Mouse (Mus musculus): ENCODE results near the gene Tenm4. TPM values are rescaled to one million over a fixed set of nuclear protein-coding genes. Genes with fewer than 3 reads are reported as not detected.

Tenm4 gene
- polyA plus RNA-seq, 1 experiment from 2014 or later = 28.1 TPM

- H3K9ac ChIP-seq (replicated peaks; ENCODE audit: low read length) = no peak overlapping the region
- no peaks in the 10 kb centered on the region for H3K9me3 ChIP-seq (replicated peaks; ENCODE audit: control insufficient read depth, low read length)
- H3K4me1 ChIP-seq (ENCODE audit: control insufficient read depth, insufficient read depth, low read length) = no peaks in the 10 kb centered on the region
- no peaks in the 10 kb centered on the region for H3K27me3 ChIP-seq (ENCODE audit: control insufficient read depth, insufficient read depth, low read length)
- WGBS = 60% methylated on average over 6 of the region's 6 CpGs
- ATAC-seq (replicated peaks; ENCODE audit: insufficient number of reproducible peaks, low FRiP score, low TSS enrichment, low read depth) (no peak), DNase-seq (ENCODE audit: low spot score) (no peak)
- H3K36me3 ChIP-seq (replicated peaks; ENCODE audit: control insufficient read depth, insufficient read depth, low read depth, low read length) = no peaks in the 10 kb centered on the region
- H3K27ac ChIP-seq (replicated peaks; ENCODE audit: low read depth, low read length) = no peak overlapping the region
- no peak overlapping the region for H3K4me2 ChIP-seq (ENCODE audit: low read depth, low read length)
- H3K4me3 ChIP-seq (ENCODE audit: low read depth, low read length) = no peak overlapping the region
Observed at GRCm38 (mm10) chr7:96582752-96583151, 411.7 kb downstream of the Tenm4 start.

- Histone ChIP-seq H3K36me3 (replicated peaks; ENCODE audit: control insufficient read depth, insufficient read depth, low read depth, low read length) (no peaks in the 10 kb centered on the region), H3K9ac (replicated peaks; ENCODE audit: low read length) (no peak overlapping the region), H3K27me3 (ENCODE audit: control insufficient read depth, insufficient read depth, low read length) (no peaks in the 10 kb centered on the region), H3K27ac (replicated peaks; ENCODE audit: low read depth, low read length) (no peak overlapping the region), H3K4me3 (ENCODE audit: low read depth, low read length) (no peak overlapping the region), H3K4me2 (ENCODE audit: low read depth, low read length) (no peak overlapping the region), H3K9me3 (replicated peaks; ENCODE audit: control insufficient read depth, low read length) (no peaks in the 10 kb centered on the region), H3K4me1 (ENCODE audit: control insufficient read depth, insufficient read depth, low read length) (no peaks in the 10 kb centered on the region)
- DNase-seq (ENCODE audit: low spot score) = no peak
- no peak for ATAC-seq (replicated peaks; ENCODE audit: insufficient number of reproducible peaks, low FRiP score, low TSS enrichment, low read depth)
Observed at GRCm38 (mm10) chr7:96587403-96587802, 416.4 kb downstream of the Tenm4 start.

- ATAC-seq (replicated peaks; ENCODE audit: insufficient number of reproducible peaks, low FRiP score, low TSS enrichment, low read depth) (no peak), DNase-seq (ENCODE audit: low spot score) (no peak)
- no peaks in the 10 kb centered on the region for H3K4me1 ChIP-seq (ENCODE audit: control insufficient read depth, insufficient read depth, low read length)
- no peaks in the 10 kb centered on the region for H3K36me3 ChIP-seq (replicated peaks; ENCODE audit: control insufficient read depth, insufficient read depth, low read depth, low read length)
- no peak overlapping the region for H3K27ac ChIP-seq (replicated peaks; ENCODE audit: low read depth, low read length)
- H3K4me2 ChIP-seq (ENCODE audit: low read depth, low read length) = no peak overlapping the region
- no peaks in the 10 kb centered on the region for H3K9me3 ChIP-seq (replicated peaks; ENCODE audit: control insufficient read depth, low read length)
- no peaks in the 10 kb centered on the region for H3K27me3 ChIP-seq (ENCODE audit: control insufficient read depth, insufficient read depth, low read length)
- no peak overlapping the region for H3K4me3 ChIP-seq (ENCODE audit: low read depth, low read length)
- WGBS = 90% methylated on average over 6 of the region's 6 CpGs
- no peak overlapping the region for H3K9ac ChIP-seq (replicated peaks; ENCODE audit: low read length)
Observed at GRCm38 (mm10) chr7:96588567-96588966, 417.5 kb downstream of the Tenm4 start.

- Histone ChIP-seq H3K27me3 (ENCODE audit: control insufficient read depth, insufficient read depth, low read length) (no peaks in the 10 kb centered on the region), H3K4me2 (ENCODE audit: low read depth, low read length) (no peak overlapping the region), H3K4me1 (ENCODE audit: control insufficient read depth, insufficient read depth, low read length) (no peaks in the 10 kb centered on the region), H3K4me3 (ENCODE audit: low read depth, low read length) (no peak overlapping the region), H3K9ac (replicated peaks; ENCODE audit: low read length) (no peak overlapping the region), H3K9me3 (replicated peaks; ENCODE audit: control insufficient read depth, low read length) (no peaks in the 10 kb centered on the region), H3K27ac (replicated peaks; ENCODE audit: low read depth, low read length) (no peak overlapping the region), H3K36me3 (replicated peaks; ENCODE audit: control insufficient read depth, insufficient read depth, low read depth, low read length) (no peaks in the 10 kb centered on the region)
- DNase-seq (ENCODE audit: low spot score) (no peak), ATAC-seq (replicated peaks; ENCODE audit: insufficient number of reproducible peaks, low FRiP score, low TSS enrichment, low read depth) (no peak)
- WGBS = 80% methylated on average over 9 of the region's 9 CpGs
Observed at GRCm38 (mm10) chr7:96595535-96596295, 424.7 kb downstream of the Tenm4 start.

- 22% methylated on average over 9 of the region's 9 CpGs for WGBS
- Histone ChIP-seq H3K4me2 (ENCODE audit: low read depth, low read length) (no peak overlapping the region), H3K9me3 (replicated peaks; ENCODE audit: control insufficient read depth, low read length) (no peaks in the 10 kb centered on the region), H3K27me3 (ENCODE audit: control insufficient read depth, insufficient read depth, low read length) (no peaks in the 10 kb centered on the region), H3K36me3 (replicated peaks; ENCODE audit: control insufficient read depth, insufficient read depth, low read depth, low read length) (no peaks in the 10 kb centered on the region), H3K4me1 (ENCODE audit: control insufficient read depth, insufficient read depth, low read length) (no peaks in the 10 kb centered on the region), H3K4me3 (ENCODE audit: low read depth, low read length) (no peak overlapping the region), H3K27ac (replicated peaks; ENCODE audit: low read depth, low read length) (peak overlapping the region; percentile 31), H3K9ac (replicated peaks; ENCODE audit: low read length) (no peak overlapping the region)
- ATAC-seq (replicated peaks; ENCODE audit: insufficient number of reproducible peaks, low FRiP score, low TSS enrichment, low read depth) = 0 out of 2 replicates have a peak, but pooled peaks have one; percentile 54
- peak; percentile 82 for DNase-seq (ENCODE audit: low spot score)
Observed at GRCm38 (mm10) chr7:96596402-96597195, 425.6 kb downstream of the Tenm4 start.

GRCm38 (mm10) chr7:96597871-96598270, 426.8 kb downstream of the Tenm4 start:
- Histone ChIP-seq H3K27ac (replicated peaks; ENCODE audit: low read depth, low read length) (peak overlapping the region; percentile 36; the same call in 1 of the 2 replicates), H3K36me3 (replicated peaks; ENCODE audit: control insufficient read depth, insufficient read depth, low read depth, low read length) (no peaks in the 10 kb centered on the region), H3K4me2 (ENCODE audit: low read depth, low read length) (no peak overlapping the region), H3K27me3 (ENCODE audit: control insufficient read depth, insufficient read depth, low read length) (no peaks in the 10 kb centered on the region), H3K4me3 (ENCODE audit: low read depth, low read length) (no peak overlapping the region), H3K9me3 (replicated peaks; ENCODE audit: control insufficient read depth, low read length) (no peaks in the 10 kb centered on the region), H3K9ac (replicated peaks; ENCODE audit: low read length) (no peak overlapping the region), H3K4me1 (ENCODE audit: control insufficient read depth, insufficient read depth, low read length) (no peaks in the 10 kb centered on the region)
- DNase-seq (ENCODE audit: low spot score) (no peak), ATAC-seq (replicated peaks; ENCODE audit: insufficient number of reproducible peaks, low FRiP score, low TSS enrichment, low read depth) (no peak)
- WGBS = 93% methylated on average over 4 of the region's 4 CpGs

GRCm38 (mm10) chr7:96599081-96599480, 428.0 kb downstream of the Tenm4 start:
- Histone ChIP-seq H3K9me3 (replicated peaks; ENCODE audit: control insufficient read depth, low read length) (no peaks in the 10 kb centered on the region), H3K9ac (replicated peaks; ENCODE audit: low read length) (no peak overlapping the region), H3K36me3 (replicated peaks; ENCODE audit: control insufficient read depth, insufficient read depth, low read depth, low read length) (no peaks in the 10 kb centered on the region), H3K27me3 (ENCODE audit: control insufficient read depth, insufficient read depth, low read length) (no peaks in the 10 kb centered on the region), H3K27ac (replicated peaks; ENCODE audit: low read depth, low read length) (no peak overlapping the region), H3K4me3 (ENCODE audit: low read depth, low read length) (no peak overlapping the region), H3K4me1 (ENCODE audit: control insufficient read depth, insufficient read depth, low read length) (no peaks in the 10 kb centered on the region), H3K4me2 (ENCODE audit: low read depth, low read length) (no peak overlapping the region)
- ATAC-seq (replicated peaks; ENCODE audit: insufficient number of reproducible peaks, low FRiP score, low TSS enrichment, low read depth) (no peak), DNase-seq (ENCODE audit: low spot score) (no peak)
- 75% methylated on average over 3 of the region's 3 CpGs for WGBS

- WGBS = 34% methylated on average over 4 of the region's 5 CpGs
- H3K4me1 ChIP-seq (ENCODE audit: control insufficient read depth, insufficient read depth, low read length) = no peaks in the 10 kb centered on the region
Observed at GRCm38 (mm10) chr7:96600381-96600941, 429.4 kb downstream of the Tenm4 start.

More at GRCm38 (mm10) chr7:96600381-96600941, 429.4 kb downstream of the Tenm4 start:
- ATAC-seq (replicated peaks; ENCODE audit: insufficient number of reproducible peaks, low FRiP score, low TSS enrichment, low read depth) (no peak), DNase-seq (ENCODE audit: low spot score) (peak; percentile 50)
- no peaks in the 10 kb centered on the region for H3K9me3 ChIP-seq (replicated peaks; ENCODE audit: control insufficient read depth, low read length)
- H3K36me3 ChIP-seq (replicated peaks; ENCODE audit: control insufficient read depth, insufficient read depth, low read depth, low read length) = no peaks in the 10 kb centered on the region
- no peak overlapping the region for H3K4me3 ChIP-seq (ENCODE audit: low read depth, low read length)
- H3K4me2 ChIP-seq (ENCODE audit: low read depth, low read length) = no peak overlapping the region
- no peak overlapping the region for H3K9ac ChIP-seq (replicated peaks; ENCODE audit: low read length)
- H3K27ac ChIP-seq (replicated peaks; ENCODE audit: low read depth, low read length) = no peak overlapping the region; the same call in 1 of the 2 replicates
- no peaks in the 10 kb centered on the region for H3K27me3 ChIP-seq (ENCODE audit: control insufficient read depth, insufficient read depth, low read length)

All from embryonic facial prominence, embryonic 11.5 days (tissue).